7 mouse cellular contexts compared by ENCODE assay signal in genomic region chr7:70065471-70066130, GRCm38 (mm10).
DNase-seq lines count a peak whose midpoint lies in the region.

No protein-coding gene starts in this region.

- DNase-seq in layer of hippocampus, postnatal 14 days (ENCODE audit: low spot score in 2 of 2), result peak; percentile 43 to 53
- no peak for DNase-seq in layer of hippocampus, adult 9-10 months (ENCODE audit: low spot score)
- peak; percentile 15 for DNase-seq in adrenal gland, postnatal 25 days
- peak; percentile 4 for DNase-seq in fat pad, adult 2 months (ENCODE audit: extremely low read depth, low read depth, low spot score)
- DNase-seq in kidney, postnatal 14 days, result peak; percentile 35
- no peak for DNase-seq in thymus, postnatal 0 days (ENCODE audit: low spot score)
- no peak for DNase-seq in right cerebral cortex, postnatal 36 days (ENCODE audit: low spot score in 2 of 2)

Comparison
In these comparisons a context has a peak if more than half of its experiments do, and no peak if none do; other contexts are left out.
1. DNase-seq: peak in layer of hippocampus, postnatal 14 days (2 of 2), adrenal gland, postnatal 25 days (single experiment), fat pad, adult 2 months (single experiment) and kidney, postnatal 14 days (single experiment); none in layer of hippocampus, adult 9-10 months (single experiment), thymus, postnatal 0 days (single experiment) and right cerebral cortex, postnatal 36 days (0 of 2).